Mouse (Mus musculus) small intestine, adult 2 months (tissue): ENCODE results near the gene Gm2a. TPM values are rescaled to one million over a fixed set of nuclear protein-coding genes. Genes with fewer than 3 reads are reported as not detected.
"Not testable (repeated sequence)": the region's sequence is repeated elsewhere in the genome, so short reads cannot be mapped to it uniquely, and the experiment has no call there.

Source experiments
- H3K27ac ChIP-seq: fragments of 200-500 bp; 2 replicates; pipeline ENCODE4 v1.5.1; 2012; ENCODE audit warnings: low read depth, low read length, control low read depth, inconsistent platforms; ENCODE audit not compliant: insufficient read depth
- H3K27me3 ChIP-seq: fragments of 200-500 bp; 2 replicates; pipeline ENCODE4 v1.6.1; 2012; ENCODE audit warnings: mild to moderate bottlenecking, moderate library complexity, low read length, inconsistent platforms; ENCODE audit not compliant: control insufficient read depth, insufficient read depth
- H3K36me3 ChIP-seq: fragments of 200-500 bp; 2 replicates; pipeline ENCODE4 v1.6.1; 2012; ENCODE audit warnings: mild to moderate bottlenecking, low read length, control low read depth, inconsistent platforms; ENCODE audit not compliant: control insufficient read depth, insufficient read depth
- H3K4me1 ChIP-seq: fragments of 200-500 bp; 2 replicates; pipeline ENCODE4 v1.6.1; 2012; ENCODE audit warnings: low read length, inconsistent platforms, mixed read lengths; ENCODE audit not compliant: control insufficient read depth, insufficient read depth, insufficient read length
- H3K4me3 ChIP-seq: fragments of 200-500 bp; 2 replicates; pipeline ENCODE4 v1.5.1; 2012; ENCODE audit warnings: low read depth, mild to moderate bottlenecking, control low read depth, inconsistent platforms, low read length, moderate library complexity
- CTCF ChIP-seq: fragments of 200-500 bp; IDR thresholded peaks from 2 replicates; pipeline ENCODE4 v1.5.1; 2012; ENCODE audit warnings: low read depth, mild to moderate bottlenecking, control low read depth, inconsistent platforms, low read length, moderate library complexity, mixed read lengths; ENCODE audit not compliant: insufficient replicate concordance, insufficient read length; ENCODE audit errors: extremely low read depth
- POLR2A ChIP-seq: fragments of 200-500 bp; IDR thresholded peaks from 2 replicates; pipeline ENCODE4 v1.6.1; 2012; ENCODE audit warnings: low read depth, mild to moderate bottlenecking, control low read depth, inconsistent platforms, low read length, moderate library complexity
- WGBS: fragments of 180-500 bp; shearing (Covaris S2); methylation state at CpG from one replicate; pipeline ENCODE4 v1.1.7; 2018; 5-methylcytosine and 5-hydroxymethylcytosine counted together
- polyA plus RNA-seq: library from polyadenylated mRNA; depleted of rRNA; stranded (reverse); fragments of >200 nt; gene quantifications from 2 replicates; pipeline ENCODE4 v1.2.3, GENCODE M21; 2012

Gm2a gene
- polyA plus RNA-seq, 1 experiment: 24.2 TPM

DNA sequence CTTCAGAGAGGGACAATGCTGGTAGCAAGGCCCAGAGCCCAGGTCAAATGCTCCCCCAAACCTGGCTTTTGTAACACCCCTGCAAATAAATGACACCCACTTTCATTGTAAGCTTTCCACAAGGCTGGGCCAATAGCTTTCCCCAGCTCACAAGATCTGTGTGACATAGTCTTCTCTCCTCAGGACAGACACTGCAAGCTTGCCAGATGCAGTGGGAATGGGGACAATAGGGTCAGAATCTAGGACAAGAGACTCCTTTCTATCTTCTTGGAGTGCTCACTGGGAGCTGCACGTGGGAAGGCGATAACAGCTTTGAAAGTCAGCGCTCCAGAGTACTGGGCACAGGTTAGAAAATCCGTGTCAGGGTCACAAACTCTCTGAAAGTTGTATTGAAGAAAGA lies 18.7 kb upstream of the Gm2a start:
- H3K36me3 ChIP-seq: no peaks in the 10 kb centered on the region
- H3K27ac ChIP-seq: no peak overlapping the region
- 94% methylated on average over 4 of the region's 4 CpGs for WGBS
- no peak overlapping the region for H3K4me3 ChIP-seq
- H3K27me3 ChIP-seq: no peaks in the 10 kb centered on the region
- no peak for TF ChIP-seq CTCF
- TF ChIP-seq POLR2A: no peak
- H3K4me1 ChIP-seq: peaks cover 13% of the 10 kb centered on the region

DNA sequence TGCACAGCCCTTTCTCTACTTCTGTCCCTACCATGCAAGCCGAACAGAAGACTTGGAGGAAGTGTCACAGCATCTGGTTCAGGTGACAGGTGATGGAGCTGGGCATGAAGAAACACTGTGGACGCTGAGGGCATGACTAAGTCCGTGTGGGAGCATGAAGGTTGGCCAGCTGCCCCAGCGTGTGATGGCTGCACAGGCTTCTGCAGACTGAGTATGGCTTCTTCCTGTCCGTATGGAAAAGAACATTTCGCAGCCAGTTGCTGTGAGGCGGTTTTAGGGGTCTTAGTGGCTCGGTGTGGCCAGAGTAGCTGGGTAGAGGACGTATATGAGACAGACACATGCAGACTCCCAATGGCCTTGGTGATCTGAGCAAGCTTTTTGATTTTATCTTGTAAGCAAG lies 16.7 kb upstream of the Gm2a start:
- H3K4me3 ChIP-seq: no peak overlapping the region
- H3K27me3 ChIP-seq: no peaks in the 10 kb centered on the region
- peaks cover 8% of the 10 kb centered on the region for H3K4me1 ChIP-seq
- H3K36me3 ChIP-seq: no peaks in the 10 kb centered on the region
- no peak for TF ChIP-seq CTCF
- no peak for TF ChIP-seq POLR2A
- H3K27ac ChIP-seq: no peak overlapping the region
- WGBS: 89% methylated on average over 9 of the region's 9 CpGs

DNA sequence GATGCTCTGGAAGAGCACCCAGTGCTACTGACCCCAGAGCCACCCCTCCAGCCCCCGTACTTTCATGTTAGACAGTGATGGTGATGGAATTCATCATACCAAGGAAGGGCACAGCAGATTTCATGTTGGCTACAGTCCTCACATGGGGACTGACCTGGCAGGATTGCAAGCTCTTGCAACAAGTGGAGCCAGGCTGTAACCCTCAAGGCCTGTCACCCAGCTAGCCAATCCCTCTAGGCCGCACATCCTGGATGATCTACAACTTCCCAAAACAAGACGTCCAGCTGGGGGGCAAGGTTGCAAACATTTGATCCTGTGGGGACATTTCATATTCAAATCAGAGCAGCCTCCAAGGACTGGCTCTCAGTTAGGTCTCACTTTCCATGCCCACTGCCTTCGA lies 13.3 kb upstream of the Gm2a start:
- 80% methylated on average over 4 of the region's 4 CpGs for WGBS
- no peaks in the 10 kb centered on the region for H3K36me3 ChIP-seq
- no peak for TF ChIP-seq CTCF
- no peak for TF ChIP-seq POLR2A
- no peak overlapping the region for H3K4me3 ChIP-seq
- 0 out of 2 replicates have a peak overlapping the region, but pooled peaks have one; percentile 10 for H3K27ac ChIP-seq
- H3K4me1 ChIP-seq: no peaks in the 10 kb centered on the region
- no peaks in the 10 kb centered on the region for H3K27me3 ChIP-seq

DNA sequence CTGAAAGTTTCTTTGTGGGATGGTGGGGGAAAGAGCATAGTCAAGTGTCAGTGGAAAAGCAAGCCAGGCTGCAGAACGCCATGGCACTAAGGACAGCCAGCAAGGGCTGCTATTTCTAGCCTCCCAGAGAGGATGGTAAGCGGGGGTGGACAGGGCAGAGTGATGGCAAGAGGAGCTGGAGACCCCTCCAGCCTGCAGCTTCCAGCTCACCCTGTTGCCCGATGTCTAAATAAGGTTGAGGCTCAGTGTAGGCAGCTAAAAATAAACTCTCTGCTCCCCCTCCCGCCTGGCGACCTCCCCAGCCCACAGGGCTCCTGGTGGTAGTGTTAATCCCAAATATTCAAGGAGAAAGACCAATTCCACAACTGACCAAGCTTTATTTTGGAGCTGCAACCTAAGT lies 12.5 kb upstream of the Gm2a start:
- no peak for TF ChIP-seq CTCF
- TF ChIP-seq POLR2A: no peak
- 69% methylated on average over 5 of the region's 5 CpGs for WGBS

DNA sequence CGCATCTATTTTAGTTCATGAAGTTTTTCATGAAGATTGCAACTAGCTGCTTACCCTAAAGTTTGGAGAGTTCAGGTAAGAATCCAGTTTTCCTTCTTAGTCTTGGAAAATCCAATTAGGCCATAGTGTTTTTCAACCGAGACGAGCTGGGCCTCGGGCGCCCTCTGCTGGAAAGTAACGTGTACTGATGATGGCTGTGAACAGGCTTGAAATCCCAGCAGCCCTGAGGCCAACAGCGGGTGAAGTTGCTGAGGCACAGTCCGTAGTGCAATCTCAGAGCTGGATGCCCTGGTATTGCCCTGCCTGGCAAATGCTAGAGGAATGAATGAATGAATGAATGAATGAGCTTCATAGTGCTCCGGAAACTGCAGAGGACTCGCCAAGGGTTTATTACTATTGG lies 10.9 kb upstream of the Gm2a start:
- H3K27ac ChIP-seq: no peak overlapping the region
- no peaks in the 10 kb centered on the region for H3K36me3 ChIP-seq
- H3K4me1 ChIP-seq: no peaks in the 10 kb centered on the region
- WGBS: 11% methylated on average over 10 of the region's 10 CpGs
- TF ChIP-seq CTCF (peak; percentile 97; the same call in 1 of the 2 replicates), POLR2A (no peak)
- H3K27me3 ChIP-seq: no peaks in the 10 kb centered on the region
- no peak overlapping the region for H3K4me3 ChIP-seq

More for the DNA sequence above, 12.5 kb upstream of the Gm2a start:
- Histone ChIP-seq H3K27me3 (no peaks in the 10 kb centered on the region), H3K4me1 (no peaks in the 10 kb centered on the region), H3K36me3 (no peaks in the 10 kb centered on the region), H3K27ac (0 out of 2 replicates have a peak overlapping the region, but pooled peaks have one; percentile 10), H3K4me3 (no peak overlapping the region)

DNA sequence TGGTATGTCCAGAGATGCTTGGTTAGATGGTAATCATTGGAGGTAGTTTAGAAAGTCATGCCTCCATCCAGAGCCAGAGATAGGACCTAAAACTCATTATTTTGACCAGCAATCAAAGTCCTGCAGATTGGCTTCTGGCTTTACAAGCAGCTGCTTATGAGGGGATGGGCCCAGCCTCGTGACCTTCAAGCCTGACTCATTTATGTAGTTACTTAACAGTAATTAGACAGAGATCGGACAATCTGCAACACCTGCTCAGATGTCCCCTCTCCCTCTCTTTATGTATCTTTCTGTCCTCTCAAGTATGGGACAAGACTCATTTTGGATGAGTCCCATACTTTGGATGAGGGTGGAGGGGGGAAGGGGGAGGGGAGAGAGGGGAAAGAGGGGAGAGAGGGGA lies 8.0 kb upstream of the Gm2a start:
- TF ChIP-seq POLR2A: no peak
- Histone ChIP-seq H3K4me3 (no peak overlapping the region), H3K27me3 (no peaks in the 10 kb centered on the region), H3K4me1 (no peaks in the 10 kb centered on the region; the same call in 1 of the 2 replicates), H3K27ac (no peak overlapping the region), H3K36me3 (no peaks in the 10 kb centered on the region)
- WGBS: 43% methylated on average over 2 of the region's 2 CpGs

DNA sequence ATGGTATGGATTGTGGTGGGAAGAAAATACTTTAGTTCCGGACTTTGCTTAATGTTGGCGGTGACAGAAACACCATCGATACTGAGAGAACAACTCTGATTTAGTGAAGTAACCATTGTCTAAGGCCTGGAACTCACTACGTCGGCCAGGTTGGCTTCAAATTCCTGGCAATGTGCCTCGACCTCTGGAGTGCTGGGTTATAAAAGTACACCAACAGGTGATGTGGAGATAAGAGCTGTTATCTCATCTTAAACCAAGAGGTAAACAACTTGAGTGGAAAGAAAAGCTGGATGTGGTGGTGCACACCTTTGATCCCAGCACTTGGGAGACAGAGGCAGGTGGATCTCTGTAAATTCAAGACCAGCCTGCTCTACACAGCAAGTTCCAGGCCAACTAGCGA lies 4.8 kb upstream of the Gm2a start:
- WGBS: 43% methylated on average over 7 of the region's 7 CpGs
- Histone ChIP-seq H3K27ac (no peak overlapping the region), H3K4me1 (peaks cover 3% of the 10 kb centered on the region; the same call in 1 of the 2 replicates), H3K4me3 (no peak overlapping the region), H3K27me3 (no peaks in the 10 kb centered on the region), H3K36me3 (no peaks in the 10 kb centered on the region)
- no peak for TF ChIP-seq POLR2A
- no peak for TF ChIP-seq CTCF

DNA sequence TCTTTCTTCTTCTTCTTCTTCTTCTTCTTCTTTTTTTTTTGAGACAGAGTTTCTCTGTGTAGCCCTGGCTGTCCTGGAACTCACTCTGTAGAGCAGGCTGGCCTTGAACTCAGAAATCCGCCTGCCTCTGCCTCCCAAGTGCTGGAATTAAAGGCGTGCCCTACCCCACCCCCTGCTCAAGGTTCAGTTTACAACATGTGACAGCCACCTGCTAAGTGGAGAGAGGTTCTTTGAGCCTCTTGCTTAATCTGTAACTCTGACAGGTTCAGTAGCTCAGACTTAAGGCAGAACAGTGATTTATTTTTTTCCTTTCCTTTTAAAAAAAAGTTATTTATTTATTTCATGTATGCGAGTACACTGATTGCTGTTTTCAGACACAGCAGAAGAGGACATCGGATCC lies 1.6 kb upstream of the Gm2a start:
- H3K27me3 ChIP-seq, H3K4me3 ChIP-seq, H3K36me3 ChIP-seq, H3K4me1 ChIP-seq: not testable (repeated sequence)
- H3K27ac ChIP-seq: peak overlapping the region; percentile 96; the same call in 1 of the 2 replicates
- 55% methylated on average over 4 of the region's 4 CpGs for WGBS
